Mouse (Mus musculus) CD8-positive naive resting alpha-beta T cell, adult 2 months (primary cell): ENCODE results near the gene Krtap10-4.
"Not testable (repeated sequence)": the region's sequence is repeated elsewhere in the genome, so short reads cannot be mapped to it uniquely, and the experiment has no call there.

ENCODE experiments used
- DNase-seq, 2 experiments: peaks; one replicate each; pipeline ENCODE4 v3.0.0; 2022; ENCODE audit warnings: low read depth in 2 of 2, low spot score in 2 of 2

The Krtap10-4 gene

DNA sequence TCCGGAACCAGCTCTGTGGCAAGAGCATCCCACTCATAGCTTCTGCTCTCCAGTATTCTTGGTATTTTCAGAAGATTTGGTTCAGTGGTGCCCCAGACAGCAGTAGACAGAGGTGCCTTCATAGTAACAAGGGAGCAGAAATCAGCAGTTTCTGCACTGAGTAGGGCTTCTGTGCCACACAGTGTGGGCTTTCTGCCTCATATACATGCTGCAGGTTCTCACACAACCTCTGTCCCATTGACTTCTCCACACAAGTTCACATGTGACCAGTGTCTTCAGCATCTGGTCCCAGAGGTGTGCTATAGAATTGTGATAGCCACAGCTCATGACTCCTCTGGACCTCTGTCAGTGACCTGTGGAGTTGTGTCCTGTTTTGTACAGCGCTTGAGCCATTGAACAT lies 38.3 kb downstream of the Krtap10-4 start:
- DNase-seq, result no peak

DNA sequence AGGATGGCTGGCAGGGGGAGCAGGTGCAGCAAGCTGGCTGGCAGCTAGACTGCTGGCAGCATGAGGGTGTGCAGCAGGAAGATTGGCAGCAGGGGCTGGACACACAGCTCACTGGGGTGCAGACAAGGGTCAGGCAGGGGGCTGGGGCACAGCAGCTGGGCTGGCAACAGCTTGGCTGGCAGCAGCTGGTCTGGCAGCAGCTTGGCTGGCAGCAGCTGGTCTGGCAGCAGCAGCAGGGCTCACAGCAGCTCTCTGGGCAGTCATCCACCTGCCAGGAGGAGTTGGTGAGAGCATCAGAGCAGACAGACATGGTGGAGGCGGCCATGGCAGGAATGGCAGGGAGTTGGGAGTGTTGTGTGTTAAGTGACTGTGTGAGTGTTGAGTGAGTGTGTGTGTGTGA lies 39.0 kb downstream of the Krtap10-4 start, which contains the start of gene Gm7137:
Gm7137 (minus strand) TSS at position 325 of the 400 bp plus-strand sequence.
- not testable (repeated sequence) for DNase-seq

DNA sequence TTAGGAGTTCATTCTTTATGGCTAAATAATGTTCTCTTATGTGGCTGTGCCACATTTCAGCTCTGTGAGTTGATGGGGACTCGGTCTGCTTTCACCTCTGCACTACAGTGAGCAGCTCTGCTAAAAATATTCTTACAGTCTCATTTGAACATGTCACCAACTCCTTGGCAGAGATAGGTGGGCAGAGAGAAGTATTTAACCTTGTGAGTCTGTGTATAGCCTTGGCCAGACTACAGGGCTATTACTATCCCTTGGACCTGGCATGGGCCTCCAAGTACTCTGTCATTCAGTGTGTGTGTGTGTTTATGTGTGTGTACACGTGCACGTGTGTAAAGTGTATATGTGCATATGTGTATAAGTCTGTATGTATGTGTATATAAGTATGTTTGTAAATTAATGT lies 43.5 kb downstream of the Krtap10-4 start:
- not testable (repeated sequence) for DNase-seq

DNA sequence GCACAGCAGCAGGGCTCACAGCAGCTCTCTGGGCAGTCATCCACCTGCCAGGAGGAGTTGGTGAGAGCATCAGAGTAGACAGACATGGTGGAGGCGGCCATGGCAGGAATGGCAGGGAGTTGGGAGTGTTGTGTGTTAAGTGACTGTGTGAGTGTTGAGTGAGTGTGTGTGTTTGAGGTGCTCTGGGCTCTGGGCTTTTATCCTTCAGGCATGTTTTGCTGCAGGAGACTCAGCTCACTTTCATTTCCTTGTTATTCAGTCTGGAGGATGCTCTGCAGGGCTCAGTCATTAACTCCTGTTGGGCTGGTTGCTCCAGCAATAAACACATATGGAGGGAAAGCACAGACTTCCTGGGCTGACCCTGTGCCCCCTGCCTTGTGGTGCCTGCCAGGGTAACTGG lies 44.5 kb downstream of the Krtap10-4 start, which contains the start of gene Gm3250:
Gm3250 (minus strand) TSS at position 101 of the 400 bp plus-strand sequence.
- not testable (repeated sequence) for DNase-seq

DNA sequence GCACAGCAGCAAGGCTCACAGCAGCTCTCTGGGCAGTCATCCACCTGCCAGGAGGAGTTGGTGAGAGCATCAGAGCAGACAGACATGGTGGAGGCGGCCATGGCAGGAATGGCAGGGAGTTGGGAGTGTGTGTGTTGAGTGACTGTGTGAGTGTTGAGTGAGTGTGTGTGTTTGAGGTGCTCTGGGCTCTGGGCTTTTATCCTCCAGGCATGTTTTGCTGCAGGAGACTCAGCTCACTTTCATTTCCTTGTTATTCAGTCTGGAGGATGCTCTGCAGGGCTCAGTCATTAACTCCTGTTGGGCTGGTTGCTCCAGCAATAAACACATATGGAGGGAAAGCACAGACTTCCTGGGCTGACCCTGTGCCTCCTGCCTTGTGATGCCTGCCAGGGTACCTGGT lies 50.1 kb downstream of the Krtap10-4 start, which contains the start of gene Gm7138:
Gm7138 (minus strand) TSS at position 101 of the 400 bp plus-strand sequence.
- DNase-seq, result not testable (repeated sequence)
